Mouse (Mus musculus) adrenal gland, postnatal 4 days (tissue): ENCODE measurements around the gene Fam229b. TPM values are rescaled to one million over a fixed set of nuclear protein-coding genes. Genes with fewer than 3 reads are reported as not detected.

Experiments
- DNase-seq, 2 experiments: peaks; one replicate each; pipeline ENCODE4 v3.0.0; 2021 to 2022; ENCODE audit warnings: low spot score in 2 of 2, mixed read lengths in 2 of 2
- long read RNA-seq, 2 experiments: library from polyadenylated mRNA; stranded (forward); transcript quantifications; one replicate each; pipeline ENCODE4 v2.0.0; 2021
- total RNA-seq, 2 experiments: library from RNA; stranded (reverse); gene quantifications; 2 replicates each; pipeline ENCODE4 v1.2.3; 2021

The Fam229b gene
- total RNA-seq = 1 to 10 TPM; 5.3 to 7.3 TPM
- long read RNA-seq, experiment 1, partial matches to known transcripts = 0 of 3 reads
- long read RNA-seq, experiment 1, other reads (novel, unspliced or antisense) = 1 of 3 reads
- long read RNA-seq, experiment 2, partial matches to known transcripts = 0 of 1 reads
- long read RNA-seq, experiment 2, other reads (novel, unspliced or antisense) = 0 of 1 reads

DNA sequence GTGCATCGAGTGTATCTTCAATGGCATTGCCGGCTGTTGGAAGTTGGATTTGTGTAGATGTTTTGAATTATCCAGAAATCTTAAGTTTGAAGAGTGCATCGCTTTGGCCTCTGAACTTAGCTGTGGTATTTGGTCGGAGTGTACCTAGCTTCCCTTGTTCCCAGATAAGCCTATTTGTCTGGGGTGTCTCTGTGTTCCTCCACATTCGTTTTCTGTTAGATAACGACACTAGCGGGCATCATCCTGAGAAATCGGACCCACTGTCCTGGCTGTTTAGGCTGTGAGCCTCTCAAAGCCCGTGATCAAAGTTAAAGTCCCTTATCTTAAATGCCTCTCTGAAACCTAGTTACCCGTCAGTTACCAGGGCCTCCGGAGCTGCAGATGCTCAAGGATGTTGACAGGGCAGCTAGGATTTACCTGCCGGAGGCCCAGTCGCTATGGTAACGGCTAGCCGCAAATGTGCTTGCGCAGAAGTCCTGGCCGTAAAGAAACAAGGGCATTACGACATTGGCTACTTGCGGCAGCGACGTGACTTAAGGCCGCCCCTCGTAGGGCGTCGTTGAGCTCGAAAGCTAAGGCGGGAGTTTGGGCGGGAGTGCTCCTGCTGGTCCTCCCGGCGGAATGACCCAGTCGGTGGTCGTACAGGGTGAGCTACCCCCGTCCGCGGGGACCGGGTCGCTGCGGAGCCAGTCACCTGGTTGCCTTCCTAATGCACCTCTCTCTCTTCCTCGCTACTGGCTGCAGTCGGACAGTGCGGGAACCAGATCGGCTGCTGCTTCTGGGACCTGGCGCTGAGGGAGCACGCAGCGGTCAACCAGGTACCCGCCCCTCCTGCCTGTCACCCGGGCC is at the start of gene Fam229b, which contains the start of gene Tube1:
Gene Fam229b, minus strand, starts transcription at position 453 of the 849 bp plus-strand sequence.
Gene Tube1, plus strand, starts transcription at position 515 of the 849 bp plus-strand sequence.
- DNase-seq = peak; percentile 58 to 77

DNA sequence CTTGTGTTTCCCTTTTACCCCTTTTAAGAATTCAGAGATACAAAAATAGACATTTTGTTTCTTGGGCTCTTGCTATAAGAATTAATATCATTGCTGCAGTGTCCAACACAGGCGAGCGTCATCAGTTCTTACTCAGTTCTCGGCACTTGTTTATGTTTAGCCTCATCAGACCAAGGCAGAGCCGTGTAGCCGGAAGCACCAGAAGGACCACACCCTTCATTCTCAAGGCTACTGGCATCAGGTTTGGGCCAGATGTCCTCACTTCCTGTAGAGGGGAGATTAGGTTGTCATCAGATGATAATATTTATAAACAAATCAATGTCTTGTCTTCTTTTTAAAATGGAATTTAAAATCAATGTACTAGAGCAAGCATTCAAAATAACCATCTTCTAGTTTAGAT is 43.3 kb upstream of the Fam229b start:
- DNase-seq = no peak

DNA sequence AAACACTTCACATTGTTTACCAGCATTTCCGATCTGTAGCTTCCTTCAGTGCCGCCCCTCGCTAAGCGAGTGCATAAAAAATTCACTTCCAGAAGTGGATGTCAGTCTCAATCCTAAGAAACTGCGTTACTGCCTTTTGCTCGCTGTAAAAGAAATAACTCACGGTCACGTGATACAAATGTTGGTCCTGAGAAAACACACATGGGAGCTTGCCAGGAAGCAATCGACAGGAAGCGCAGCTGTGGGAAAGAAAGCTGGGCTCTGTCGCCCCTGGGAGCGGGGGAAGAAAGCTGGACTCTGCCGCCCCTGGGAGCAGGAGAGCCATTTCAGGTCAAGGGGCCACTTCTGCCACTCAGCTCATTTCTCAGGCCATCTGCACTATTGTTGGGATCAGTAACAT is 39.4 kb upstream of the Fam229b start:
- DNase-seq = no peak

DNA sequence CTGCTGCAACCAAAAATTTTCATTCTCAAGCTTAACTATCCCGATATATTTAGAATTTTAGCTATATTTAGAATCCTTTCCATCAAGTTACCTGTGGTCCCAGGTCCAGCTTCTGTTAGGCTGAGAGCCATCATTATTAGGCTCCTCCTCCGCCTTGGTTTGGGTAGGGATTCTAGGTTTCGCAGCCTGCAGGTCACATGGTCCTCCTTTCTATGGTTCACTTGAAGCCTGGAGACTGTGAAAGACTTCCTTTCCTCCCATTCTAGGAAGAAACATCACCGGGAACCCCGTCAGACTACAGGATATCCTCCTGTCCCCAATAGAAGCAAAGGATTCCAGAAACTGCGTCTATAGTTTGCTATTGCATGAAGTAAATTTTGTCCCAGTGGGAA is 38.8 kb upstream of the Fam229b start:
- DNase-seq = no peak

DNA sequence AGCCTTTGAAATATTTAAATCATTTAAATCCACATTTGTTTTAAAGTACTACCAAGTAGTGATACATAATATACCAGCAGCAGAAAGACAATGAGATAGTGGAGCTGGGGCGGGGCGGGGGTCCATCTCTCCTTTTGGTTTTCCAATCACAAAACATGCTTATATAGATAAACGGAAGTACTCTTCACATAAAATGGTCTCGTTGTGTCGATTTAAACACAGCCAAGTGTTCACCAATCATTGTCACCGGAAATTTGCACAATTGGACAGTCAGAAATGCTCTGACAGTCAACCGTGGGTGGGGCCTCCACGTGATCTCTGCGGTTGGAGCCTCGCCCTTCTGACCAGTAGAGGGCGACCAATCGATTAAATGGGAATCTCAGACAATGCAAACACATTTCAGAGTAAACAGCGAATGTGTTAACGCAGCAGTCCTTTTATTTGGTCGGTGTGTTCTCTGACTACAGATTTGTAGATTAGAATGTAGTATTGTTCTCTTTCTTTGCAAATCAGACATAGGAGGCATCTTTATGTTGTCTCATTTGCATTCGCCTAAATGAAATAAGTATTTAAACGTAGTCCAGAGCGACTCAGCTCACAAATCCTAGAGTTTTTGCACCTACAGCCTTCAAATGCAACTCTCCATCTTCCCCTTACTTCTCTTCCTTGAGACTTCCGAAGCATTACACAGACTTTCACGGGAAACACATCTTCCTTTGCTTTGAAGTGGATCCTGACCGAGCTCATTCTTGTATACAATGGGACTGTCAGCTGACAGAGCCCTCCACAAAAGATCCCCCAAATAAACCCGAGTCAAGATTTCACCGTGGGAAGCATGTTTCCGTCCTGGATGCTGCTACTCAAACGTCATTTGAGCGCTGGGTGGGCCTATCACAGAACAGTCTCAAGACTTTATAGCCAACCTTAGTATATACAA is 38.2 kb upstream of the Fam229b start:
- DNase-seq = peak; percentile 63 to 77

DNA sequence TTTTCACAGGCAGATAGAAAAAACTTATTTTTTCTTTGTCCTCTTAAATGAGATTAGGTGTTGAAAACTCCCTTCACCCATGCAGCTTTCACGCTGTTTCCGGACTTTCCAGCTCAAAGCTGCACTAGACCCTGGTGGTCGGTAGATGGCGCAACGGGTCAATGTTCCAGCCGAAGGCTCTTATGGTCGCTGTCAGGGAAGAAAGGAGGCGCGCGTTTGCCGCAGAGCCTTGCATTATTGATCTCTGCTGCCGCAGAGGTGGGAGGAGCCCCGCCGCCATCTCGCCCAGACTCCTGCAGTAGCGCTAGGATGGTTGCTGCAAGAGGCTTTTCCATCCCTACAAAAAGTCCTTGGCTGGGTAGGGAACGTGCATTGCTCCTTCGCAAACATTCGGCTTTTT is 37.4 kb upstream of the Fam229b start:
- DNase-seq = peak; percentile 77 to 83

DNA sequence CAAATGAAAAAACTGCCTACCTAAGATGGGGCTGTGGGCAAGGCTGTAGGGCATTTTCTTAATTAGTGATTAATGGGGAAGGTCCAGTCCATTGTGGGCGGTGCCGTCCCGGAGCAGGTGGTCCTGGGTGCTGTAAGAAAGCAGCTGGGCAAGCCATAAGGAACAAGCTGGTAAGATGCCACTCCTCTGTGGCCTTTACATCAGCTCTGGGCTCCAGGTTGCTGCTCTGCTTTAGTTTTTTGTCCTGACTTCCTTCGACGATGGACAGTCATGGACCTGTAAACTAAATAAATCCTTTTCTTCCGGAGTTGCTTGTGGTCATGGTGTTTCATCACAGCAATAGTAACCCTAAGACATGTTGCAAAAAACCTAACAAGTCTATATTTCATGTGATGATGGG is 37.0 kb upstream of the Fam229b start:
- no peak for DNase-seq

- peak; percentile 42 to 43 for DNase-seq
Measured at GRCm38 (mm10) chr10:39170181-39170580, 36.5 kb upstream of the Fam229b start.

GRCm38 (mm10) chr10:39169642-39170041 is 35.9 kb upstream of the Fam229b start:
- DNase-seq = no peak

DNA sequence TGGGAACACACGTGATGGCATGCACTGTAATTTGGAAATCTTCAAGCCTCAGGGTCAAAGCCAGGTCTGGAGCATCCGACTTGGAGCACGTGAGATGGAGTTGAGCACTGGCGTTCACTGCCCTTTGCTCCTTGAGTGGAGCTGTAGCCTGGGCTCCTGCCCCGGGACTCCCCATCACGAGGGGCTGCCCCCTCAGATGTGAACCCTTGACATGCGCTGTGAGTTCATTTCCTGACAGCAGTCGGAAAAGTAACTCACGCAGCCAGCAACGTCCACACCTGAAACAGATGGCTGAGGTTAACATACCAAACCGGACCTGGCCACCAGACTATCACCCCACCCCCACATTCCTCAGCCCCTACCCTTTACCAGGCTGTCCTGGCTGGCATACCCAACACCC is 33.9 kb upstream of the Fam229b start:
- no peak for DNase-seq

DNA sequence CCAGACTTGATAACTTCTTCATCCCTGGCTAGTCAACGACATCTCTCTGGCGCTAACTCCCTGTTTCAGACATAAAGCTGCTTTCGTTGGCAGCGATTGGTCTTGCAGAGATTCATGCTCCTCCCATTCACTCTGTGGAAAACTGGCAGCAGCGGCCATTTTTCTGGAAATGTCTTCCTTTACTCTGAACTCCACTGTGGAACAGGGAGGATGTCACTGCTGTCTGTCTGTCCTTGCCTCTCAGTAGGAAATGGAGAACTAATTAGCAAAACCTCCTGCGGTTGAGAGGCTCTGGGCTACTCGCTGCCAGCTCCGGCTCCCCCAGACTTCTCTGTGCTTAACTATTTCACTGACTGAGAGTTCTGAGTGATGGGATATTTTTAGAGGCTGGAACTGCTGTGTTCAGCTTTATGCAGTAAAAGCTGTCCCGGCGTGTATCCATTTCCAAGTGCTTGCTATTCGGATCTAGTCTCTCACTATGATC is 32.0 kb upstream of the Fam229b start:
- no peak for DNase-seq

GRCm38 (mm10) chr10:39163694-39164093 is 30.0 kb upstream of the Fam229b start, which contains the start of gene Ccn6:
Gene Ccn6 (minus strand): TSS chr10:39163794.
- DNase-seq = no peak

DNA sequence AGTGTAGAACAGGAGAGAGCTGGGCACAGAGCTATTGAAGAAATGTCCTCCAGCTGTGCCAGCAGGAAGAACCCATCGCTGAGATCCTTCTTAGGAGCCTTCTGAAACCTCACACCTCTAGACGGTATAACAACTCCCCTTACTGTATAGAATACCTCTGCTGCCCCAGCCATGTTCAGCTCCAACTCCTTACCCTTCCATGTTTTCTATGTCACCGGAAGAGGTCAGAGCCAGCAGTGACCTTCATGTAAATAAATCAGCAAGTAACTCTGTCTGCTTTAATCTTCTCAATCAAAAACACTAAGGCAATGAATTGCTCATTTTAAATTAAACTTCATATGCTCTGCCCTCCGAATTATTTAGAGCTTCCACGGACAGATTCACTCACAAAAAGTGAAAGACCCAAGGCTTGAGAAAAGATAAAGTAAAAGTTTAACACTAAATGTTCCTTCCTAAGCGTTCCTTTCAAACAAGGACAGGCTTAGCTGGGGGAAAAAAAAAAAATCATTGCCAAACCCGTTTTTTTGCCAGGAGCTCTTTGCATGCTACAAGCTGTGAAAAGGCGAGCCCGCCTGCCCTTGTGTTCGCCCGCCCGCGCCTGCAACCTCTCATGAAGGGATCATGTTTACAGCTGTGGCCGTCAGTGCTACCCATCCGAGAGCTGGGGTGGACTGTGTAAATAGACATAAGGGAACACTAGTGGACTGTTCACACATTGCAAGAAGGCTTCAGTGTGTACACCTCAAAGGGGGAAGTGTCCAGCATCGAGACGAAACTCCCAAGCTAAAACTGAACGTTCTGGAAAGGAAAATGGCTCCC is 29.2 kb upstream of the Fam229b start:
- DNase-seq = no peak

DNA sequence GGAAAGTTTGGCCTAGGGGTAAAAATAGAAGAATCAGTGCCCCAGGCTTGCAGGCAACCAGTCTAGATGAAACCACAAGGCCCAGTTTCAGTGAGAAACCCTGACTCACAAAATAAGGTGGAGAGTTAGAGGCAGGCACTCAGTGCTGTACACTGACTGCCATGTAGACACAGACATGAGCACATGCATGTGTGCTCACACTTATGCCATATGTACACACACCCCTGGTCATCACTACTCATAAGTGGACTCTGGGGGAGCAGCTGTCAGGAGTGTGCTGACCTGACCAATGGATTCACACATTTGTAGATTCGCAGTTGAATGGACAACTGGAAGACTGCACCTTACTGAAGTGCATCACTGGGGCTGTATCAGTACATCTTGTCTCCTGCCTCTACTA is 27.7 kb upstream of the Fam229b start:
- DNase-seq = no peak

DNA sequence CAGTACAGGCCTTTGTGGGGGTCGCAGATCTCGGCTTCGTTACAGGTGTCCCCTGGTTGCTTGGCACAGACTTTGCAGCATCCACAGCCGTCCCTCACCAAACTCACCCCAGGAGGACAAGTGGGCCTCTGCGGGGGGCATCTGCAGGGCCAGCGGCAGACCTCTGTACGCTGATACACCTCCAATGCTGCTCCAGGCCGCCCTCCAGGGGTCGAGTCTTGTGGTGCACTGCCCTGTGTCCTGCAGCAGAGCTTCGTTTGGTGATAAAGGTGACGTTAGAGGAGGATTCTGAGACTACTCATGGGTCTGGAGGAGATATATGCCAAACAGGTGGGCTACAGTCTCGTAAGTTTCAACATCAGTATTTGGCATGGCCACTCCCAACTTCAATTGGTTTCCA is 24.6 kb upstream of the Fam229b start:
- DNase-seq = no peak

GRCm38 (mm10) chr10:39157321-39157720 is 23.6 kb upstream of the Fam229b start:
- DNase-seq = no peak

DNA sequence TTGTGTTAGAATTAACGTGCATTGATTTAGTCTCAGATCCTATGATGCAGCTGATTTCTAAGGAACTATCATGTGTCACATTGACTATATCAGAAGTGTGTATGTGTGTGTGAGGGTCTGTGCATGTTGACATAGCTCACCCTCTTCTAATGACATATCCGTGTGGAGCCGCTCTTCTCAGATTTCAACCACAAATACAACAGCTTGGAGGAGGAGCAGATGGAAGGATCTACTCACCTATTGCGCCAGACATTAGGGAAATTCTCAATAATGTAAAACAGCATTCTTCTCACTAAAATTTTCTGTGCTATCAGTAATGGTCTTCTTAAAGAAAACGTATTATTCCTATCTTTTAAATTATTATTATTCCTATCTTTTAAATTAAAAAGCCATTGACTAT is 23.0 kb upstream of the Fam229b start:
- DNase-seq = no peak

DNA sequence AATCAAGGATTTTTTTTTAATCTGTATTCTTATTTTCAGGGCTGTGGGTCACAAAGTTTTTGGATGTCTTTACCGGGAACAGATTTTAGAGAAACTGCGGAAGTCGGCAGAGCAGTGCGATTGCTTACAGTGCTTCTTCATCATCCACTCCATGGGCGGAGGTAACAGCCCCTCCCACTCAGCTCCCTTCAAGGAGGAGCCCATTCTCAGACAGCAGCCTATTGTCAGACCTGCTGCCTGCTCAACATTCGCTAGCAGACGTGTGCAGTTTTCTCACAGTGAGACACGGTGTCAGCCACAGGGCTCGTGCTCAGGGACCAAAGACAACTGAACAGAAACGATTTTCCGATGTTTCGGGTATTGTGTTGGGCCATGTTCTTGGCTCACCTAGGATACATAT is 8.5 kb upstream of the Fam229b start:
- DNase-seq = no peak

- DNase-seq = no peak
Measured at GRCm38 (mm10) chr10:39141401-39141800, 7.7 kb upstream of the Fam229b start.

GRCm38 (mm10) chr10:39140843-39141242 is 7.1 kb upstream of the Fam229b start:
- no peak for DNase-seq
